In the genomic region with DNA sequence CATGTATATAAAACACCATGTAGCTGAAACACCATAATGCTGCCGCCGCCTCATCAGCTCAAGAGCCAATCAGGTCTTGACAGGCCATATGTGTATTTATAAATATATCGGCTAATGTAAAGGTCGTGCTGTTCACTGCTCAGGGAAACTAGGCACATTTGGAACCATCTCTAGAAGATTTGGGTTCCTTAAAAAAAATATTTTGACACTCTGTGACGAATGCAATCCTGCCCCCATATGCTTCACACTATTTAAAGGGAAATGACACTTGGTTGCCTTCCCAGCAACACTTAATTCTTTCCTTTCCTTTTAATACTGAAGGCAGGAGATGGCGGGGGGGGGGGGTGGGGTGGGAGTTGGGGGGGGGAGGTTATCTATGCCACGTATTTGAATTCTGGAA, we compare ENCODE assay signal across 20 mouse cellular contexts.
"Had no signal": no experiment of that assay in that cellular context is flagged by ENCODE, and none has a peak within 500 bp of the region (broad histone marks: within the 10 kb centered on the region; RNA-seq: fewer than 3 reads in every experiment).

No protein-coding gene starts in this region.

- H3K9me3 ChIP-seq: midbrain, embryonic 10.5 days; midbrain, embryonic 12.5 days; neural tube, embryonic 13.5 days; neural tube, embryonic 15.5 days; stomach, embryonic 15.5 days had no signal

- ATAC-seq: midbrain, embryonic 16.5 days had no signal

- H3K36me3 ChIP-seq: midbrain, embryonic 10.5 days; midbrain, embryonic 12.5 days; neural tube, embryonic 13.5 days; neural tube, embryonic 15.5 days; stomach, embryonic 15.5 days had no signal

- H3K9ac ChIP-seq: lung, embryonic 14.5 days; midbrain, embryonic 12.5 days; neural tube, embryonic 13.5 days; neural tube, embryonic 15.5 days; stomach, embryonic 15.5 days had no signal

- H3K4me2 ChIP-seq: lung, embryonic 14.5 days; midbrain, embryonic 12.5 days; neural tube, embryonic 13.5 days; neural tube, embryonic 15.5 days; stomach, embryonic 15.5 days had no signal

- H3K4me3 ChIP-seq: midbrain, embryonic 10.5 days; midbrain, embryonic 12.5 days; myocyte; neural tube, embryonic 13.5 days; neural tube, embryonic 15.5 days; stomach, embryonic 15.5 days had no signal

- H3K27ac ChIP-seq: midbrain, embryonic 10.5 days; midbrain, embryonic 12.5 days; neural tube, embryonic 13.5 days; neural tube, embryonic 15.5 days; stomach, embryonic 15.5 days had no signal

- H3K27me3 ChIP-seq: neural tube, embryonic 13.5 days; neural tube, embryonic 15.5 days; stomach, embryonic 15.5 days had no signal

- H3K4me1 ChIP-seq: stomach, embryonic 15.5 days had no signal

- DNase-seq: lung, adult 18-20 months; lung, embryonic 14.5 days; lung, postnatal 10 days; lung, postnatal 4 days; midbrain, embryonic 14.5 days; retina, postnatal 1 day; right cerebral cortex, adult 18-20 months; right cerebral cortex, postnatal 25 days; right cerebral cortex, postnatal 4 days; spleen, adult 18-20 months; thymus, adult 2 months; thymus, postnatal 25 days; thymus, postnatal 4 days had no signal
